Mouse (Mus musculus) MEL-GATA-1-ER (cell line): ENCODE data around the gene Tsc22d3.
"Not testable (repeated sequence)": the region's sequence is repeated elsewhere in the genome, so short reads cannot be mapped to it uniquely, and the experiment has no call there.

Experiments used
- DNase-seq: peaks from one replicate; pipeline ENCODE4 v3.0.0-alpha.2; 2012; ENCODE audit warnings: low read depth; ENCODE audit errors: extremely low read depth

Tsc22d3 gene

DNA sequence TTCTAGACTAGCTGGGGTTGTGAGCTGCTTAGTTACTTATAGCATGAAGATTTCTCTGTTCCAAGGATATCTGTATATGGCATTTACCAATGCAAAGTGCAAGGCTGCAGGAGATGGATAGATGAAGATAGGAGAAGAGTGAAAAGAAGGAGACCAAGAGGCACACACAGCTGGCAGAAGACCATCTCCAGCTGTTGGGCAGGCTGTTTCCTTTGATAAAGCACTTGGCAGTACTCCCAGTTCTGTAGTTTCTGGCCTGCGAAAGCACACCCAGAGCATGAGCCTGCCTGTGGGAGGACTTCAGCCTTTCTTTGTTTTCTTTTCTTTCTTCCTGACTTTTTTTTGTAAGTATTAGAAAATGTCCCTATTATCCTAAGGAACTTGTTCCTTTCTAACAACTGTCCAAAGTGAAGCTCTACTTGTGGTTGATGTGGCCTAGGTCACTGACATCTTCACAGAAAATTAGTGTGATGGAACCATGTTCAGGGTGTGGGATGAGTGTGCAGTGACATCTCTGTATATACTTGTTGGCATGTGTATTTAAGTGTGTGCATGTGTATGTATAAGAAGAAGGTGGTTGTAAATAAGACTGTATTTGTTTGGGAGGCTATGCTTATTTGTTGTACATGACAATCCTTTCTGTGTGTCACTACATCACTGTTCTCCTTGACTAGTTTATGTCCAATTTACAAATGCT lies 32.6 kb downstream of the Tsc22d3 start:
- peak; percentile 82 for DNase-seq

DNA sequence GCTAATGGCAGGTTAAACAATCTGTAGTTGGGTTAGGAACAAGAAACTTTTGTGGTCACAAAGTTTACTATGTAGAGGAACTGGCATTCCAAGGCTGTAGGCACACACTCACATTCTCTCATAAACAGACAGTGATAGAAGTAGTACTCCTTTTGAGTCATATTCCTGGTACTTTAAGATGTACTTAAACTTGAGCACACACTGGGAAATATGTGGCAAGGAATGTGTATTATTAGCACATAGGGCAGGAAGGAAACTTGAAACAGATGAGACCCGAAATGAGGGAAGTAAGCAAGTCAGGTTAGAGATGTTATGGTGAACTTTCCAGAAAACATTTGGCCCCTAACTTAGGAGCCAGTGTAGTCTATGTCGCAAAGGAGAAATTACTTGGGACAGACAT lies 34.7 kb downstream of the Tsc22d3 start:
- no peak for DNase-seq

DNA sequence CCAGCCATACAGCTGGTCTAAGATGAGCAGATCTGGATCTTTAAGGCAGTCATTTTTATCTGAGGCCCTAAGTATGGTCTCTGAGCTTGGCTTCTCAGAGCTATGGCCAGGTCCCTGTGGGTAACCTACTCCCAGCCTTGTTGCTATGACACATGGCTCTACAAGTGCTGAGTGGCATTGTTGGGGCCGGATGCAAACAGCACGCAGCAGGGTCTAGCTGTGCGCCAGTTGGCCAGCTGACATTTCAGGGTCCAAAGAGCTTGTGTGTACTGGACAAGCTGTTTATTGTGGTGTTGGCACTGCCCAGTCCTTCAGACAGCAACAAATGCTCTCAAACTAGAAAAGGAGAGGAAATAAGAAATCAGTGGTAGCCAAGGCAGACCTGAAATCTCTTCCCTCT lies 35.2 kb downstream of the Tsc22d3 start:
- no peak for DNase-seq

DNA sequence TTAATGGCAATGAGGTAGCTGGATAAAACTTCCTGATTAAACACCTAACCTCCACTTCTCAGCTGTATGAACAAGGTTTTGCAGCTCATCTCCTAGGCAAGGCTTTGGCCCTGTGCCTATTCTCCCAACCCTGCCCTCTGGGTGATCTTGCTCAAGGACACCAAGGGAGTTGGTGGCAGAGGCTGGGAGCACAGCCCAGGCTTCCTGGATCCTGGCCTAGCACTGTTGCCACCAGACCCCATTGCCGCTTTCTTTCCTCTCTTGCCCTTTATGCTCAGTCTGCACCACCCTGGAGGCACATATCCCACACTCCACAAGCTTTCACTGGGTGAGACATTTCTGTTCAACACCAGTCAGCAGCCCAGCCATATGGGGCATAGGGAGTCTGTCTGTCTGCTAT lies 35.7 kb downstream of the Tsc22d3 start:
- DNase-seq = no peak

DNA sequence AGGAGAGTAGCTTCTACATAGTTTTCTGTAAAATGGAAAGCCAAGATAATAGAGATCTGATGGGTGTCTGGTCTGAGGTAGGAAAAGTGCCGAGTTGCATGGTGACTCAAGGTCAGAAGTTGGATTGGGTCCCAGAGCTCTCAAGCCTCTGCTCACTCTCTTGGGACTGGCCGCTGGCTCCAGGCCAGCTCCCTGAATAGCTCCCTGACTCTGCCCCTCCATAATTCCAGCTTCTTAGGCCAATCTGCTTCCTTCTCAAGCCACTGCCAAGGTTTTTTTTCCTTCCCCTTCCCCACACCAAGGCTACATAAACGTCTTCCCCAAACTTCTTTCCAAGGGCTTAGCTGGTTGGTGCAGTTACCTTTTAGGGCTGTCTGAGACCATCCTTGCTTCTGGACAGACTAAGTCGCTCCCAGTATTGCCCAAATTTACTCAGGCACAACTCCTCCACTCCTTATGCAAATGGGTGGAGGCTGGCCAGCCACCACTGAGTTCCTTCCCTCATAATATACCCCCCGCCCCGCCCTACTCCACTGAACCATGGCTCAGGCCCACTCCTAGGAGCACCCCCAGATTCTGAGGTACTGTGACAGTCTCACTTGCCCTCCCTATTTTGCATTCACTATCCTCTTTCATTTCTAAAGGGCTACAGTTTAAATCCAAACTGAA lies 42.1 kb downstream of the Tsc22d3 start:
- DNase-seq = no peak

DNA sequence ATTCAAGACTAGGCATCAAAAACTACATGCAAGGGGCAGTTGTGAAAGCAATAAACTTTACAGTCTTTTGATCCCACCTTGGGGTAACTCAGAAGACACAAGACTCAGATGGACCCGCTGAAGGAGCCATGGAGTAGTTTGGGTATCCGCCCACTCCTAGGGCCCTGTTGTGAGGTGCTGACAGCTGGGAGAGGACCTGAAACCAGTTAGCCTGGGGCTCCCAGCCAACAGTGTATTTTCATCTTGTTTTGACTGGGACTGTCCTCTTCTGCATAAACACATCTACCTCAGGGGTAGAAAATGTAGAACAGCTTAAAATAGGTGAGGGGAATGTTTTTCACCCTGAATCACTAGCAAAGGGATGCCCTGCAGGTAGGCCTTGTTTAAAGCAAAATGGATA lies 44.5 kb downstream of the Tsc22d3 start:
- no peak for DNase-seq

DNA sequence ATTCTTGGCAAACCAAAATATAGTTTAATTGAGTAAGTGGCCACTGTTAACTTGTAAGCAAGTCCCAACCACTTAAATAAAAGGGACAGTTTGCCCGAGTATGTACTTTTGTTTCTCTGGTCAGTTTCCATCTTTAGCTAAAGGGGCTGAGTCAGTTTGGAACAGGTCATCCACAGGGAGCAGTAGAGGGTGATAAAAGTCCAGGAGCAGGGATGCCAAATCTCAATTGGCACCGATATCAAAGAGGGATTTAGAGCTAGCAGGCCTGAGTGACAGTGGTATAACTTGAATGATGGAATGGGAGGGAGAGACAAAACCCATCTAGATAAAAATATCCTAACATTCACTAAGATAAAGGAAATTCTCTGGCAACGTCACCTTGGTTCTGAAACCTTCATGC lies 45.0 kb downstream of the Tsc22d3 start:
- no peak for DNase-seq

DNA sequence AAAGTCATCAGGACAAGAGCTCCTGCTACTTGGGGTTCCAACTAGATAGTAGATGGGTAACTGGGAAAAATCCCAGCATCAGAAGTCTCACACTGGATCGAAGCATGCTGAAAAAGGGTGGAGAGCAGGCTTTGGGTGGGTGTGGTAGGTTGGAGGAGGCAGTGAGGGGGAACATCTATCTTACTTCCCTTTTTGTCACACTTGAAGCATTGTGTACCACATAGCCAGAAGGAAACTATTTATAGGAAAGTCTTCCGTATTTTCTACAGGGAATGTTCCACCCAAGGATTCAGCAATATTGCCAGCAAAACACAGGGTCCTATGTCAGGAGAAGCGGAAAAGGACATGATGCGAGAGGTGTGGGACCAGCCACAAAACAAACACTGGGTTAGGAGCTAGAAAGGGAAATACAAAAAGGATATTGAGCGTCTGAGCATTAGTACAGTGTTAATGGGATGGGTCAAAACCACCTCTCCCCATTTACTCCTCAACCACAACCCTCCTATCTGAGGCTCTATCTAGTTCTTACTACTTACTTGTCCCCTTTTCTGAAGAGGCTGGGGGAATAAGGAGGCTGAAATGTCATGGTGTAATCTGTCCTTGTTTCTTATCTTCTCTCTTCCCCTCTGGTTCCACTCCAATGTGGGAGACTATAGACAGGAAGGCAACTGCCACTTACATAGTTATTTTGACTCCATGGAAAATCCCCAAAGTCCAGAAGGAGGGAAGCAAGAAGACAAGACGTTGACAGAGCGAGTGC lies 52.6 kb downstream of the Tsc22d3 start:
- peak; percentile 61 for DNase-seq

DNA sequence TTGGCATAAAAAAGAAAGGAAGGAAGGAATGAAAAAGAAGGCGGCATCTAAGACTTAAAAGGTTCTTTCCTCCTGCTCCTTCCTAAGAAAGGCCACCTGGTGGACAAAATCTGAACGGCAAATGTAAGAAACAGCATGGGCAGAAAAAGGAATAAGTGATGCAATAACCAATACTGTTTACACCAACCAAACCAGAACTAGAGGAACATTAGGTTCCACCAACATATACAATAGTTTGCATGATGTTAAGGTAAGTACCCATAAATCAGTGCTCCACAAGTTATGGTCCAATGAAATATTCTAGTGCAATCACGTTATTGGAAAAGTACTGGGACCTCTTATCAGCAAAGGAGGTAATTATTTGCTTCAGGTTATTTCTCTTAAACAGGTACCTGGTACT lies 55.7 kb downstream of the Tsc22d3 start:
- DNase-seq = peak; percentile 73

DNA sequence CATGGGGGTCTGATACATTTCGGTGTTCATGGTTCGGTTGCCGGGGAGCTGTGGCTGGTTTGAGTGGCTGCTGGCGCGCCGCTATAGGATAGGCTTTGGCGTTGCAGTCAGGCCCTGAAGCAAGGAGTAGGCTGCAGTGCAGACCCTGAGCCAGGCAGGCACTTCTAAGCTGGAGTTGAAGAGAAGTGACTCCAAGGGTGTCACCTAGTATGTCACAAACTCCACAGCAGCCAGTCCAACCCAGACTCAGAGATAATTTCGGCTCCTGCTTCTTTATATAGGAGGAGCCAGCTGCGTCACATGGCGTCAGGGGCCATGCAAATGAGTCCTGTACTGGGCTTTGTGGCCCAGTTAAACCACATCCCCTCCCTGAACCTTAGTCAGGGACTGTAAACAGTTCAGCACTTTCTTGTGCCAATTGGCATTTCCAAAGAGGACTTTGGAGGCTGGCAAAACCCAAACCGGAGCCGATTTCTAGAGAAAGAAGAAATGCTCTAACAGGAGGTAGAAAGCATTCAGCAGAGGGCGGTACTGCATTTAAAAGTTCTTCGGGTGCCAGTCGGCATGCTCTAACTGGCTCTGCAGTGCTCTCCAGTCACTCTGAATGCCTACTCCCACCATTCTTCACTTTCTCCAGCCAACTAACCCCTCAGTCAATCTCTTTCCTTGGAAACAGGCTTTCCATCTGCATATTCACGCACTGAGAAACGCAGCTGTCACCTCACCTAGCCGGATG lies 57.4 kb downstream of the Tsc22d3 start:
- DNase-seq = peak; percentile 96

DNA sequence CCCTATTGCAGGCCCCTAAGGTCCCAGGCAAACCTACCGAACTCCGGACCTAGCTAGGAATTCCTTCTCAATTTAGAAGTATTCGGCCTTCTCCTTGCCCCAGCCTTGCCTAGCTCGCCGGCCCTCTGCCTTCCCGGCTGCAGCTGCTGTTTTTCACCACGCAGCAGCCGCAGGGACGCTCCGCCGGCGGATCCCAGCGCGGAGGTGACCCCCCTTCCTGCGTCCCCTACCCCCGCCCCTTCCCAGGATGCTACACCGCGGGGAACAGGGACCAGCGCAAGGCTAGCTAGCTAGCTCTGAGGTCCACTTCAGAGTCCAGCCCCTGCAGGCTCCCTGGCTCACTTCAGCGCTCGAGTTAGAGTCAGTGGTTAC lies 58.0 kb downstream of the Tsc22d3 start:
- no peak for DNase-seq

DNA sequence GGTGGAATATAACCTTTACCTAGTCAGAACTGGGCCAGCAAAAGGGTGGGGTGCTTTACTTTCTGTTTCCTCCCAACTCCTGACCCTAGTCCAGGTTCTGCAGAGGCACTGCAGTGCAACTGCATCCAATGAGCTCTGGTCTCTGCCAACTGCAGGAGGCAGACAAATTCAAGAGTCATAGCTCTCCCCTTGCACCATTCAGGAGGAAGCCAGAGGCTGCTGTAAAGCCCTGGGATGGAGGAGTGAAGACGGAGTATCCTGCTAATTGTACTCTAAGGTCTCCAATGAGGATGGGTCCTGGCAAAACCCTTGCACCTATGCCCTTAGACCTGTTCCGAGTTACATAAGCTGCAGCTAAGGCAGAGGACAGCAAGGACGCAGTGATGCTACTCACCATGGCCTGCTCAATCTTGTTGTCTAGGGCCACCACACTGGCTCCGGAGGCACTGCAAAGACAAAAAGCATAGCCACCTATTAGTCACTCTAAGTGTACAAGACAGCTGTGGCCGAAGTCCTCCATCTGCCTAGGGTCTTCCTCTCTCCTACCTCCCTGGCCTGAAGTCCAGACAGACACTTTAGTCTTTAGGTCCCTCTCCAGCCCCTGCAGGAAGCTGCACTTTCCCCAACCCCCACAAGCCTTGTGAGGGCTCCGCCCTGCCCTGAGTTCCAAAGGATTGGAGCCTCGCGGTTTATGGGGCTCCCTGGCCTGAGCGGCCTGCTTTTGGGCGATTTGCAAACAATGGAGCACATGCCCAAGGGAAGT lies 58.6 kb downstream of the Tsc22d3 start:
- no peak for DNase-seq

DNA sequence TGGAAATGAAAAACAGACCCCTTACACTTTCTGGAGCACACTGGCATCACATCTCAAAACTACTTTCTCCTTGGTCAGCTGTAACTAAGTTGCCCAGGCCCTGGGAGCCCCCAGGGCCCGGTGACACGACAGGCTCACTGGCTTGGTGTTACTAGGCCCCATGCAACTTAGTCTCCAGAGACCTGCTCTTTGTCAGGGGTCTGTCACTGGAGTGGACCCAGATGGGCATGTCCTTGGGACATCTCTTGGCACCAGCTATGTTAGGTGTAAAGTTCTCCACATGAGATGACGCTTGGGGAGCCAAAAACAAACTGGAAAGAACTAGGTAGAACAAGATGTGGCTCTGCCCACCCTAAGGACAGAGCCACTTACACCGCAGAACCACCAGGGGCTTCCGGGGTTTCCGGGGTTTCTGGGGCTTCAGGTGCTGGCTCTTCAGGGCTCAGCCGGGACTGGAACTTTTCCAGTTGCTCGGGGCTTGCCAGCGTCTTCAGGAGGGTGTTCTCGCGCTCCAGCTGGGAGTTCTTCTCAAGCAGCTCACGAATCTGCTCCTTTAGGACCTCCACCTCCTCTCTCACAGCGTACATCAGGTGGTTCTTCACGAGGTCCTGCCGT lies 59.9 kb downstream of the Tsc22d3 start:
- no peak for DNase-seq

DNA sequence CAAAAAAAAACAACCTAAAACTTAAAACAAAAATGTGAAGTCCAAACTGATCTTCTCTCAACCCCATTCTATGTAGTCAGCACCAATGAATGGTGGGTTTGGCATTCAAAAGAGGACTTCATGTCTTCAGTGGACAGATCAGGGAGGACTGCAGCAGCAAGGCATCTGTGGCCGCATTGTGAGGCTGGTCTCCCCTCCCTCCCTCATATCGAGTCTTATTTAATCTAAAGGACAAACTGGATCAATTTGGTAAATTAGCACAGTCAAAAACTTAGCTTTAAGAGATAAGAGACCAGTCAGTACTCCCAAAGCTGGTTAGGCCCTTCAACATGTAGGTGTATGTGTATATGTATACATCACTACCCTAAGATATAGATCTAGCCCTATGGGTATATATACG lies 60.6 kb downstream of the Tsc22d3 start:
- not testable (repeated sequence) for DNase-seq

DNA sequence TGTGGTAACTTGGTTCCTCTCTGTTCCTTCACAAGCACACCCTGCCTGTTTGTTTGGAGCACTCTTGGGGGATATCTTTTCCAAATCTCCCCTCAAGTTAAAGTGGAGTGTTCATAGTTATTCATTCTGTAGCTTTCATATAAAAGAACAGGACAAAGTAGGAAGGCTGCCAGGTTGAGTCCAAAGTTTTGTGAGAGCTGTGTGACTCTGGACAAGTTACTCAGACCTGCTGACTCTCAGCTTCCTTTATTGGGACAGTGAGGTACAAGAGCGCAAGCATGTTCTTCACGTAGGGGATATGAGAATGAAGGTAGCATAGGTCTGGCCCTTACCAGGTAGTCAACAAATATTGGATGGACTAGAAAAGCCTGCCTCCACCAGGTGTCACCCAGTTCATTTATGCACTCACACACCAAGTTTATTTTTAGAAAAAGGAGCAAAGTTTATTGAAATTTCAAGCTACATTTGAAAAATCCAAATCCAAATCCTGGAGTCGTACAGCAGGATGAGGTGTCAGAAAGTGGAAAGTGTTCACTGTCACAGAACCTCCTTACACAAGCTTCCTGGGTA lies 61.3 kb downstream of the Tsc22d3 start:
- no peak for DNase-seq

DNA sequence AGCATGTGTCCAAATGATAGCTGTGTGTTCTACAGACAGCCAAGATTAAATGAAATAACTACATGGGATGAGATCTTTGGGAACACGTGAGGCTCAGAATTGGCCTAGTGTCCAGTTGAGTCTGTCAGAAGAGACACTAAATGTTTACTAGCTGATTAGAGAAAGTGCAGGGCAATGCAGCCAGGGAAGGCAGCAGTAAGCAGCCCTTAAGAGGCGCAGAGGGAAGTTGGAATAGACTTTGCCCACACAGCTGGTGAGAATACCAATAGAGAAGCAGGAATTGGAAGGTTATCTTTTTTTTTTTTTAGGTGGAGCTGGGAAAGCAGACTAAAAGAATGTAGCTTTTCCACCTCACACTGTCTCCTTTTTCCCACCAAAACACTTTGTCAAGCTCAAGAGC lies 61.8 kb downstream of the Tsc22d3 start:
- no peak for DNase-seq

DNA sequence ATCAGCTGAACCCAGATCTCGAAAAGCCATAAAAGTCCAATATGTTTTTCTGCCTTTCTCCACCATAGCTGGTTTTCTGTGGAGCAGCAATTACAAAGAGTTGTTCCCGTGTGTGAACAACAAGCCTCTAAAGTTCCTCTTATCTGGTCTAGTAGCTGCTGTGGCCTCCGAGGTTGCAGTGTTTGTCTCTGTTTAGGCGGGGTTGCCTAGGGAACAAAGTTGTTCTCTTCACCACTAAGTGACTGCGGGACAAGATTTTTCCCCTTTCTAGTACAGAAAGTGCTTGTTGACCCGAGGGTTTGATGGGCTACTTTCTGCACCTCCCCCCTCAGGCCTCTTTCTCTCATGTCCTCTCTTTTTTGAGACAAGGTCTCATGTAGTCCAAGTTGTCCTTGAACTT lies 62.8 kb downstream of the Tsc22d3 start:
- DNase-seq = peak; percentile 79

DNA sequence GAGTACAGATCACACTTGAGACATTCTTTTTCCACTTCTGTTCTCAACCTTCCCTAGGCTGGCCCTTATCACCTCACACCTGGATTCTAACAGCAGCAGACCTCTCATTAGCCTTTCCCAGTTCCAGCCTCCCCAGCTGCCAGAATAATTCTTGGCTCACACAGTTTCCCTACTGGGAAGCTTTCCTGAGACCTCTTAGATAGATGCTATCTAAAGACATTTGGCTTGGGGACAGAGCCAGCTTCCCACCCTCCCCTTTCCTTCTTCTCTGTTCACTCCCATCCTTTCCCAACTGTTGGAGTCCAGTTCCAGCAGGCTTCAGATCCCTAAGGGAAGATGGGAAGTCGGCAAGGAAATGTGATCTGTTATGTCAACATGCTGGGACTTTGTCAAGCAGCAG lies 65.0 kb downstream of the Tsc22d3 start:
- DNase-seq = no peak

DNA sequence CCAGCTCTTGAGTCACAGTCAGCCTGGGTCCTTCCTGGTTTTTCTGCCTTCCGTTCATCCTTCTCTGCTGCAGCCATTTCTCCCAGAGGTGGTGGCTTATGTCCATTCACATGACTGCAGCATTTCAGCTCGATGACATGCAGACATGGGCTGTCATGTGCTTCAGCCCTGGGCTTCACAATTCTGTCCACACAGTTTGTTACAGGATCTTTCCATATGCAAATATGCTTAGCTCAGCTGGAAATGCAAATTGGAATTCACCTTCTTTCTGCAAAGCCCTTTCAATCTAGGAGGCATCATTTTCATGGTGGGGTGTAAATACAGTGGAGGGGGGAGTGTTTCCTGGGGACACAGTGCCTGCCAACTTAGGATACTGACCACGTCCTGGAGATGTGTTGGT lies 66.2 kb downstream of the Tsc22d3 start:
- DNase-seq = no peak

DNA sequence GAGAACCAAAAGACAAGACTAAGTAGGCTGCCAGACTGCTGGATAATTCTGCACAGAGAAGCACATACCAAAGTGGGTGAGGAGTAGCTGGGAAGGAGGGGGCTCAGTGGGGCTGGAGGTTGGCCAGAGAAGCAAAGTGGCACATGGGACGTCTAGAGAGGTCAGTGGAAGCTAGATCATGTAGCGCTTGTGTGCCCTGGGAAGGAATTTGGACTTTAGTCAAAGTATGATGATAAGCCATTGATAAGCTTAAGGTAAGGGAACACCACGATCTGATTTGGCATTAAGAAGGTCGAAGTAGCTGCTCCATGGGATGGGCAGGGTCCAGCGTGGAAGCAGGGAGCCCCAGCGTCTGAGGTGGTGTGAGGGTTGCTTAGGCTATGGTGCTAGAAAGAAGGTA lies 68.1 kb downstream of the Tsc22d3 start:
- DNase-seq = no peak
